Mouse (Mus musculus): ENCODE measurements at regions not wholly inside any gene's neighbourhood (a gene's known extent, or its start where the extent isn't known, plus 50 kb on each side); places are given as distances from the start of the nearest gene placed in this dataset.

DNA sequence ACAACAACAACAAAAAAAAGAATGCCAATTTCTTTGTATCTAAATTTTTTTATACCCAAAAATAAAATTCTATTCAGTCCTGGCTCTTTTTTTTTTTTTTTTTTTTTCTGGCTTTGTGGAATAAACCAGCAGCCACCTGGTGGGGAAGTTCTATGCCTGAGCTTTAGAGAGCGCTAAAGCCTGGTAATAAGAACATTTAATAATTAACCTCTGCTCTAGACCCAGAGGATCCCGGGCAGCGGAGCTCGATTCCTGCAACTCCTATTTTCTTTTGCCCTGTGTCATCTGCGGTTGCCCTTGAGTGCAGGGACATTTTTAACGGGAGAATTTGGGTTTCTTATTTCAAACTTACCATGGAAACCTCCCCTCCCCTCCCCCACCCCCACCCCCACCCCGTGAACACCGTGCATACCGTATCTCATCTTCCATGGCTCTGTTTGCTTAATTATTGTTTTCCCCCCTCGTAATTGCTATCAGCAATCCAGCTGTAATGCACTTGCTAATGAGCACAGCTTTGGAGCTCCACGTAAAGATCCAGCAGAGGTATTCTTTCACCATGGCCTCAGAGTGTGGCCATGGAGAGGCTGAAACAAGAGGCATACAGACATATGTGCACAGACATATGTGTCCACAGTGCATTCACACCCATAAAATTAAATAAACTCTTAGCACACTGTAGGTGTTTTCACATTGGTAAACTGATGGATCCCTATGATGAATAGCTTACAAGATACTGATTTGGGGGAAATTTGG, 62.8 kb upstream of the Gpr12 start:
- TF ChIP-seq CTCF (IDR thresholded peaks at IDR 0.05; ENCODE audit: extremely low read depth, insufficient read length, insufficient replicate concordance, low read depth, low read length): no peak
- no peak for TF ChIP-seq POLR2A (IDR thresholded peaks at IDR 0.05; ENCODE audit: low read depth, low read length)

Measured in small intestine, adult 2 months (tissue).